Mouse (Mus musculus) urinary bladder, postnatal 4 days (tissue): ENCODE measurements around the gene Cers6.

Source experiments
- DNase-seq, 2 experiments: peaks; one replicate each; pipeline ENCODE4 v3.0.0; 2021 to 2022; ENCODE audit warnings: low spot score in 2 of 2

Gene Cers6

DNA sequence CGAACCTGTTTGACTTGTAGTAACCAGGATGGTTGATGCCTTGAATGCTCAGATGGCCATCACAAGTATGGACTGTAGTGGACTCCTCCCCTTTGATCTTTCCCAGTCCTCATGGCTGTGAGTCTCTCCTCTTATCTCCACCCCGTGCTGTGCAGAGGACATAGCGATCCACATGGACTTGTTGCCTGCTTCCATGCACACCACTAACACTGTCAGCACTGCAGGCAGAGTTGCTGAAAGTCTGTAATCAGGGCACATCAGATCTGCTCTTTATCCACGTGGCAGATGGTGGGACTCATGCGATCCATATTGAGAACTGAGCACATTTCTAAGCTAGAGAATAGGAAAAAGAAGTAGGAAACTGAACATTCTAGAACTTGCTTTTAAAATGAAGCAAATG lies 154.6 kb downstream of the Cers6 start:
- no peak for DNase-seq

DNA sequence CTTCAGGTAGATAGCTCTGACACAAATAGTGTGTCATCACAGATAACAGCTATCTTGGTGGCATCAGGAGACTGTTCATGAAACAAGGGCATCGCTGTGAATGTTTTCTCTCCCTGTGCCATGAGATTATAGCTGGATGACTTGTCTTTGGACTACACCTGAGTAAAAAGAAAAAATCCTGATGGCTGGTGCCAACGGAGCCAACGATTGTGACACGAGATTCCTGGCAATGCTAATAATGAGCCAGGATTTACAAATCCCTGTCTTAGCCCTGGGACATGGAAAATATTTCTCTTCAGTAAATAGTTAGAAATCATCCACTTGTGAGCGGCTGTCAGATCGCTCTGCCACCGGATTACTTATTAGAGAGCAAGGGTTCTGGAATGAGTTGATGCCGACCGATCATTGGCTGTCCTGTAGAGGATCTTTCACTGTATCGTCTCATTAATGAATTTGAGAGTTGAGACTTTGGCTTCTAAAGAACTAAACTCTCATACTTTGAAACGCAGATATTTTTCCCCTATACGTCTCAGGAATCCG lies 157.9 kb downstream of the Cers6 start:
- no peak for DNase-seq

DNA sequence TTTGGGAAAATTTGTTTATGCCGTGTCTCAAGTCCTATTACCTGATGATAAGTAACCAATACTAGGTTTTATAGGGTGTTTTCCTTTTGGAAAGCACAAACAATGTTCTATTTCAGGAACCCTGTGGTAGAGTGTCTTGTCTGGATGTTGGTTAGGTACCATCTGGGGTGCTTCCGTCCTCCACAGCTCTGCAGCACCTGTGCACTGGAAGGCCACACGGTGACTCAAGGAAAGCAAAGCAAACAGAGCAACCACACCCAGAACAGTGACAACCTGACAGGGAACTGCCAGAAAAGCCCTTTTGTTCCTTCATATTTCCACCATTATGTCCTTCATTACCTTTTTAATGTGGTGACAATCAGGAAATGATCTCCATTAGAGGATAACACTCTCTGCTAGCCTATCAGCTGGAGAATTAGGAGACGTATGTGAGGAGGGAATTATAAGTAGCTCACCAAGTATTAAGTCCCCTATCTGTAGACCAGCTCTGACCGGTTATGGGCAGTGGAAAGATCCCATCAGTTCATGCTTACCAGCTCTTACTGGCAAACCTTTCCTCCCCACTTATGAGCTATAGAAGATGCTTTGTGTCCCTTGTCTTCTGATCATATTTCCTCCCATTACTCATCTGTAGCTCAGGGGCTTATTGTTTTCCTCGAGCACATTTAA lies 158.7 kb downstream of the Cers6 start:
- no peak for DNase-seq

DNA sequence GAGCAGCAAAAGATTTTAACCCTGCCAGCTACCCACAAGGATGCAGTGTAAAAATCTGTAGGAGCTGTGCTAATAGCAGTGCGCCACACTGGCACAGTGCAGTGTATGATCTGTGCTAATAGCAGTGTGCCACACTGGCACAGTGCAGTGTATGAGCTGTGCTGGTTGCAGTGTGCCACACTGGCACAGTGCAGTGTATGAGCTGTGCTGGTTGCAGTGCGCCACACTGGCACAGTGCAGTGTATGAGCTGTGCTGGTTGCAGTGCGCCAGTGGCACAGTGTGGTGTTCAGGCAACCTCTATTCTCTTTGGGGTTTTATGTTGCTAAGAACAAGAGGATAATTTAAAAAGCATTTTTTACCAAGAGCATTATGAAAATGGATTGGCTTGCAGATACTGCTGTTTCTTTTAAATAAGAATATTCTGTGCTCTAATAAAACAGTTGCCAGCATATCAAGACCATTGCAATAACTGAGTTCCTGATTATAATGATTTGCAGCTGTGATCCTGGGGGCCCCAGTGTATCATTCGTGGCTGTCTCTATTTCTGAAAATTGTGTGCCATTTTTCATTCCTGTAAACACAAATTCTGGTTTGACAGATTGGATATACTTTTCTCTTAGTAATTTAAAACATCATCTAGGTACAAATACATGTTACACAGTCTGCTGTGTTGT lies 159.5 kb downstream of the Cers6 start:
- no peak for DNase-seq

DNA sequence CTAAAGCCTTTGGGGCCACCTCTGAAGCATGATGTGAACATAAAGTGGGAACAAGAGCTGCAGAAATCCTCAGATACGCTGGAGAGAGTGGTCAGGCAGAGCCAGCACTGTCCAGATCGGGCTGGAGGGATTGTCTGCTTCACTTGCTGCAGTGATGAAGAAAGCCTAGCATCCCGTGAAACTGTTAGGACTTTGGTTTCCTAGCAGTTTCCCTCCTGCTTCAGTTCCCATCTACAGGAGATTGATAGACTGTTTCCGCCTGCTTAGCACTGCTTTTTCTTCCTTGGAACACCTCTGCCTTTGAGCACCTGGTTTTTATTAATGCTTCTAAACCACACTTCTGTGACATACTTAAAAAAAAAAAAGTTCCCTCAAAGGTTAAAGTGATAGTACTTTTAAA lies 160.3 kb downstream of the Cers6 start:
- no peak for DNase-seq

DNA sequence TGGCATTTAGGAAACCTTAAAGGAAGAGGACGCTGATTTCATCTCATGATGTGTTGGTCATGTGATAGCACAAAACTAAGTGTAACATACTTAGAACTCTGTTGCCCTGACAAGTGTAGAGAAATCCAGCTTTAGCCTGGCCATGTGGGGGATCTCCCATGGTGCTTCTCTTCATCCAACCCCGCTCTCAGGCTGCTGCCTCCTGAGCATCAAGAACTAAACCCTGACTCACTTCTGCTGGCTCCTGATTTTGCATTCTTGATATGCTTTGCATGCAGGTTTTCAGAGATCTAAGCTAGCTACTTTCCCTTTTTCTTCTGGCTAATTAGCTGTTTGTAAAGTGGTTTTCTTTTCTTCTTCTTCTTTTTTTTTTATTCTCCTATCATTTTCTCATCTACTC lies 163.6 kb downstream of the Cers6 start:
- no peak for DNase-seq

DNA sequence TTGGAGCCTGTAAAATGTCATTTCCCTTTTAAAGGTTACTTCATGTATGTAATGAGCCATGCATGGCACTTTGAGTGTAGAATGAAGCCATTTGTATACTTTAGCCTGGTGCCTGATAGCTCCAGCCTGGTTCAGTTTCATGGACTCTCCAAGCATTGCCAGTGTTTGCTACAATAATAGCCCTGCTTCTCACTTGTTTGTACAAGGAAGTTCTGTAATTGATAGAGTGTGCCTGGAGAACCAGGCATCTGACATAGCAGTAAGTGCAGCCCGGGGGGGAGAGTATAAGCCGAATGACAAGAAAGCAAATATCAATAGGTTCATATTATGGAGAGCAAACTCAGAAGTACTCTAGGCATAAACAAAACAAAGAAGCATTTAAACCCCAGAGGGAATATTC lies 171.3 kb downstream of the Cers6 start:
- DNase-seq: no peak

DNA sequence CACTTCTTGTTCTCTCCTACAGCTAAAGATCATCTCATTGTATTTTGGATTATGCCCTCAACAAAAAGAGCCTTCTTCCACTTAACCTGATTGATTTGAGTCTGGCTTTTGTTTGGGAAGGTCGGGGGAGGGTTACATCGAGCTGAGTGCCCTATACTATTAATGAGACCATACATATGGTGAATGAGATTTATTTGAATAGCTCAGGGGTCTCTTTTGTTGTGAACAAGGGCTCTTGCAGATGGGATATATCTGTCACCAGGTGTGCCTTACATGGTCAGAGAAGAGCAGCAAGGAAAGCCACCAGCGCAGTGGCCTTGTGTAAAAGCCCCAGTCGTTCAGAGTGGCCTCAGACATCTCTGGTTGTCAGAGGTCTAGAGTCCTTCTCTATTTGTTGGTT lies 174.2 kb downstream of the Cers6 start:
- no peak for DNase-seq

DNA sequence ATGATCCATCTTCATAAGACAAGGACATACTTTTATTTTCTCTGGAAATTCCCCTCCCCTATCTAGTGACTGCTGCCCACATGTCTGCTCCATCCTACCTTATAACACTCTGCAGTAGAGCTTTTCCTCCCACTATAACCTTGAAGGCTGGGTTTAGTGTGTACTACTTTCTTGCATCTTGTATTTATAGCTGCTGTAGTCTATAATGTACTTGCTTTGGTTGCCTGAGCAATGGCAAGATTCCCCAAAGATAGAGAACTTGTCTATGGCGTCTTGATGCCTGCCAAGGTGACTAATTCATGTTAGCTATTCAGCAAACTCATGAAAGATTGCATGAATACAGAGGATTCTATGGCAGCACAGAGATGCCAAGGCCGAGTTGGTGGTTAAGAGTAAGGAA lies 176.1 kb downstream of the Cers6 start:
- no peak for DNase-seq

DNA sequence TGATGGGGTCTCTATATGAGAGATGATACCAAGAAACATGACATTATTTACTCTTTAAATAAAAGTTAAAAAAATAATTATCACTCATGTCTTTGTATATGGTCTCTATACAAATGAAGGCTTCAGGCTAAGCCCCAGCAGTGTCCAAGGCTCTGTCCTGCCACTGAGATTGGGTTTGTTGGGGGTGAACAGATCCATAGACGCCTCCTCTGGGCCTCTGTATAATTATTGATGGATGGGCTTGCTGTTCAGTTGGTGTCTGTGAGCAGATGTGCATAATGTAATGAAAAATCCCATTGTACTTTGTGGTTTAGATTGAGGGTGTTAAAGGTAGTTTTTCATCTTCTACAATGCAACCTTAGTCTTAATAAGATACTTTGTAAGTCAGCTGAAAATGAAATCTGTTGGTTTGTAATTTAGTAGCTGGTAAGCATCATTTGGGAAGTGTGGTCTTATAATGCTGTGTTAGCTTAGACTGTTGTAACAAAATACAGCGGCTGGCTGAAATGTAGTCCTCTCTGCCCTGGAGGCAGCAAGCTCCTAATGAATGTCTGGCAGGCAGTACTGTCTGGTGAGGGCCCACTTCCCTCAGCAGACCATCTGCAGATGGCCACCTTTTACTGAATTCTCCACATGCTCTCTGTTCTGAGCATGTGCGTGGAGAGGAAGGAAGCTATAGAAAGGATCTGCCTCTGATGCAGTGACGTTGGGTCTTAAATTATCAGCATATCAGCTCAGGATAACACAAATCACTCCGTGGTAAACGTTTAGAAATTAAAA lies 181.3 kb downstream of the Cers6 start:
- DNase-seq: no peak

DNA sequence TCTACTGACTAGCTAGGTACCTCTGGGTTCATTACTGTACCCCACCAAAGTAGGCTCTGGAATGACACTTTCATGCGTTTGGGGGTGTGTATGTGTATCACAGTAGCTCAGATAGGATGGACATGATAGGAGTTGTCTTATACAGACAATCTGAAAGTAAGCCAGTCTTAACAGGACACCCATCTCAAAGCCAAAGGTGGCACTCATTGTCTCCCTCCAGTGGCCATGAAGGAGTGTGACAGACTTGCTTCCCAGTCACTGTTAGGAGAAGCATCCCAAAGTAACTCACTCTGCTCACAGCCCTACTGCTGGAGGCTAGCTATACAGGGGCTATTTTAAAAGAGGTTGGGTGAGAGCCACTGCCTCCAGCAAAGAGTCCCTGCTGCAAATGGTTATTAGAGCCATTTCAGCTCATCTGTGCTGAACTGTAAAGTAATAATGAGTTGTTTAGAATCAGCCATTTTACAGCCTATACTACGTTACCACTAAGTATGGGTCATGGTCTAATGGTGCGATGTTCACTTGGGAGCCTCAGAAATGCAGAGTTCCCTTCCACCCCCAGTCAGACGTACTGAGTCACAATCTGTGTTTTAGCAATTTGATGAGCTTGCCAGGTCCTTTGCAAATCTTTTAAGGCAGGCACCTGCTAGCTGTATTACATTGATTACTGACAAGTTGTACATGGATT lies 182.3 kb downstream of the Cers6 start:
- DNase-seq: no peak

DNA sequence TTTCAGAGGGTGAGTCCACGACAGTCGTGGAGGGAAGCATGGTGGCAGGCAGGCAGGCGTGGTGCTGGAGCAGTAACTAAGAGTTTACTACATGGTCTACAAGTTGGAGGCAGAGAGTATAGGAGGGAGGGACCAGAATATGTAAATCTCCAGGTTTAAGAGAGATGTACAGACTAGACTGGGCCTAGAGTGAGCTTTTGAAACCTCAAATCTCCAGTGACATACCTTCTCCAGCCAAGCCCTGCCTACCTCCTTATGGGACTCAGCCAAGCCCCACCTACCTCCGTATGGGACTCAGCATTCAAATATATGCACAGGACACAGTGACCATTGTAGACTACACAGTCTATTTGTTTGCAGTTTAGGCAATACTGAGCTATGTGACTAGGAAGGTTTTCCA lies 184.7 kb downstream of the Cers6 start:
- DNase-seq: no peak

DNA sequence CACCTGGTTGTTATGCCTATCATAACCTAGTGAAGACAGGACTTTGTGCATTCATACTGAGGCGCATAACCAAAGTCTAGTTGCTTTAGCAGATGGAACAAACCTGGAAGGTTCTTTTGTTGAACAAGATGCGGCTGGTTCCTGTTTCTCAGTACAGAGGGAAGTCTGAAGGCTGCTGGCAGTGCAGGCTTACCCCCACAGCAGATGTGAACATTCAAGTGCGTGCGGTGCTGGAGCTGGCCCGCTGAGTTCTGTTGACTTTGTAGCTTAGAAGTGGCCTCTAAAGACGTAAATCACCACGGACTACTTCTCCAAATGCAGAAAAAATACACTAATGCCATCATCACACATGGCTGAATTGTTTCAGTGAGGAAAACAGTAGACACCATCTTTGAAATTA lies 186.1 kb downstream of the Cers6 start:
- no peak for DNase-seq

DNA sequence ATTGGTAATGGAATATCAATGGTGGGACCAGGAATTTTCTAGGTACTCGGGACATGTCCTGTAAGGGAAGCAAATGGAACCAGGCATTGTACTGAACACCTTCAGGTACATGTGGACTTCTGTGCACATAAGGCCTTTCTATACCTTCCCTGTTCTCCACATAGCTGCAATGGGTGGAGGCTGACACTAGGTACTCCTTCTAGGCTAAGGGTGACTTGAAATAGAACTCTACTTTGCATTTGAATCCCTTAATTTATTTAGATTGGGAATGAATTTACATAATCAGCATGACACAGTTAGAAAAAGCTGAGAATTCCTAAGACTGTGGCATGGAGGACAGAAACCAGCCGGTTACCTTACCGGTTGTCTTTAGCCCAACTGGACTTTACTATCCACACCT lies 186.6 kb downstream of the Cers6 start:
- DNase-seq: no peak

DNA sequence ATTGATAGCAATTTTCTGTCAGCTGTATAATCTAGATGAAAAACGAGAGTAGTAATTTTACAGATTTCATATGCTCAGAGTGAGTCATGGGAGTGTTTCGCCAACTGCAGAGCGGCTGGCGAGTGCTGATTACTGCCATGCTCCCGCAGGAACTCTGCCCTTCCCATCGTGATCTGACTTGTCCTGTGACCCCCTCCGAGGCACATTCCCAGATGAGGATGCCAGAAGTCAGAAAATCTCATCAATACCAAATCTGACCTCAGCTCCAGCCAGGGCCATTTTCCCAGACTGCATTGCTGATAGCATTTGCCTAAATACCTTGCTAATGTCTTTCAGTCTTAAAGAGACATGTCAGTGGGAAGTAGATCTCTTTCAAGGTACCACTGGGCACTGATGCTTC lies 187.9 kb downstream of the Cers6 start:
- no peak for DNase-seq

DNA sequence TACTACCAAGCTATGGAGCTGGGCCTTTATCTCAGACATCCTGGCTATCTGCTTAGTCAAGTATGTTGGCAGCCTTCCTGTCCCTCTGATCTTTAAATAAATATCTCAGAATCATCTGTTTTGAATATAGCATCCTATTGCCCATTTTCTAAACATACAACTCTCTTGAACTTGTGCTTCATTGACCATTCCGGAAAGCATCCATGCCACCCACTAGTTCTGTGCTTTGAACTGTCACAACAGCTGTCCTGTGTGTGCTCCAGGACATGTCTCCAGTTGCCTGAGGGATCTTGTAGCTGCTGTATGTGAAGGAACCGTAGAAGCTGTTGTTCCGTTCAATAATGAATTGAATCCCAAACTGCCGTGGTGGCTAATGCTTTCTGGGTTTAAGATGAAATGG lies 188.9 kb downstream of the Cers6 start:
- DNase-seq: no peak

DNA sequence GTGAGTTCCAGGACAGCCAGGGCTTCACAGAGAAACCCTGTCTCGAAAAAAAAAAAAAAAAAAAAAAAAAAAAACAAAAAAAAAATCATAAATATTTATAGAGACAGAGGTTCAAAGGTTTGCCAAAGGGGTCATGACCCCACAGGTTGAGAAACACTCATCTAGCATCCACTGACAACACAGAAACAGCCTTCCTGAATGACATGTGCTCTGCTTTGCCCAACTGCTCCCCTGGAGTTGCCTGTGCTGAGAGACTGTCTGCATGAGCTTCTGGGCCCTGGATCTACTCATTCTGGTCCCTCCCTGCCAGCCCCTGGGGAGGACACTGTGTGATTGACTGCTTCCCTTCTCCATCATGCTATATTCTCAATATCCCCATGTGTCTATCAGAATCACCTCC lies 190.4 kb downstream of the Cers6 start:
- no peak for DNase-seq

DNA sequence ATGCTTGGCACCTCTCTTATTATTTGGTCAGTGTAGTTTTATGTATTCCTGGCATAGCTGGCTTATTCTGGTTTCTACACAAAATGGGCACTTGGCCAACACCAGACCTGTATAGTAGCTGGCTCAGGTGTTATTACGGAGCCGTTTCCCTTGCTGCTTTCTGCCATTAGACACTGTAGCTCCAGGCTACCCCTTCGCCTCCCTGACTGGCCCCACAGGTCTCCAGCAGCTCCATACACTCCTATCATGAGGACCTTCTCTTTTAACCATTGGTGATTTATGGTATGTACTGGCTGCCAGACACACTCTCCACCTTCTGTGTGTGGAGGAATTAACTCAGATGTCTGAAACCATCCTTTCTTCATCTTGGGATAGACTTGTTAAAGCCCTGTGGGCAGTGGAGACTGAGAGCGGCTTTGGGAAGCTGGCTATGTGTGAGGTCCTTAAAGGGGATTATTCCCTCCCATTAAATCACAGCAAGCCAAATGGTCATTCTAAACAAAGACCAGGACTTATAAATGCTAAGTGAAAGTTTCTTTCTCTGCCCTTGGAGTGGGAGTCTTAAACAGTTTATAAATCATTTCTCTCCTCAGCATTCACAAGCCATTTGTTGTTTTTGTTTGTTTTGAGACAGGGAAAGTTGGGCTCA lies 192.1 kb downstream of the Cers6 start:
- no peak for DNase-seq

DNA sequence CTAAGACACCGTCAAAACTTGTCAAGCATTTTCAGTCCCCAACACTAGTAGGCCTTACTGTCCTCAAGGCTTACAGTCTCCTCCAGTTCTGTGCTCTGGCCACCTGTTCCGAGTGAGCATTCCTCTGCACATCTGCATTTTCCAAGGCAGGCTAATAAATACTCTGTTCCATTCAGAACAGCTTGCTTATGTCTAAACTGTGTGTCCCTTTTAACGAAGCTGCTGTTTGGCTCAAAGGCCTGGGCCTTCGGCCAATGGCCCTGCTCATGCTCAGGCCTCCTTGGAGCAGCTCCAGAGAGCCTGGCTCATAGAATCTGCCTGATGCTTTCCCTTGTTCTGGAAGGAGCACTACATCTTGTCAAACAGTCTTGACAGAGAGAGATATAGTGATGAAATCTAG lies 193.0 kb downstream of the Cers6 start:
- peak; percentile 82 to 83 for DNase-seq

DNA sequence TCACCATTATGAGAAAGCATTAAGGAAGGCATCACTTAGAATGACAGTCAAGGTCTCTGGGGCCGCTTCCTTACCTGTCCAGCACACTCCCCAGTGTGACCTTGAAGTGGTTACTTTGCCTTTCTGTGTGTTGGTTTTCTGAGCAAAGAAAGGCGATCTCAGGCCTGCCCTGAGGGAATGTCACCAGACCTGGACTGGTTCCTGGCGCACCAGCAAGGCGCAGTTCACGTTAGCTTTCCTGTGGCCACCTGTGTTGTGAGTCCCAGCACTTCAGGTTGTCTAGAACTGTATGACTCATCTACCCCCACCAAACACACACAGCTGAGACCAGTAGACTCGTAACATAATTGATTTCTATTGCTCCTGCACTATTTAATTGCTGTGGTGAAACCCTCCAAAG lies 193.9 kb downstream of the Cers6 start:
- no peak for DNase-seq

DNA sequence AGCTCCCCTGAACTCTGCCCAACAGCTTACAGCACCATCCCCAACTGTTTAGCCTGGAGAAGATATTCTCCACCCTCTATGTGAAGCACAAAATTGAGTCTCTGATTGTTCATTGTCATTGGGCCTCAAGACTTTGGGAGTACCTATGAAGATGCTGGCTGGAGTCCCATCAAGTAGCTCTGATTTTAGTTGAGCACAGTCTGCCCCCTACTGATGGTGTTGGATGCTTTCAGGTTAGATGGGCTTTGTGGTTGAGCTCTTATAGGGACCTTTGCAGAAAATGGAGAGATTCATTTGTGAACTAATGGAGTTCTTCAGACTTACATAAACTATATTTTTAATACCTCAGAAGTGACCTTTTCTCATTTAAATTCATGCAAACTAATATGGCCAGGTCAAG lies 200.1 kb downstream of the Cers6 start:
- no peak for DNase-seq
